Mouse (Mus musculus) hindbrain, embryonic 13.5 days (tissue): Measurements from ENCODE around the gene Mast4. TPM values are rescaled to one million over a fixed set of nuclear protein-coding genes. Genes with fewer than 3 reads are reported as not detected.

ENCODE experiments used
- ATAC-seq: fragments of 200-750 bp; cut with Nextera tagmentation; 2 replicates; pipeline ENCODE4 v1.8.0; 2017; ENCODE audit warnings: moderate TSS enrichment; ENCODE audit not compliant: low FRiP score
- H3K27ac ChIP-seq: fragments of 300-500 bp; sonication (generic); 2 replicates; pipeline ENCODE4 v1.5.1; 2015; ENCODE audit warnings: inconsistent platforms, mild to moderate bottlenecking, moderate library complexity
- H3K27me3 ChIP-seq: fragments of 300-500 bp; sonication (generic); 2 replicates; pipeline ENCODE4 v1.6.1; 2015; ENCODE audit warnings: mild to moderate bottlenecking, inconsistent platforms
- H3K36me3 ChIP-seq: fragments of 300-500 bp; sonication (generic); 2 replicates; pipeline ENCODE4 v1.6.1; 2015; ENCODE audit warnings: mild to moderate bottlenecking, inconsistent platforms
- H3K4me1 ChIP-seq: fragments of 300-500 bp; sonication (generic); replicated peaks from 2 replicates; pipeline ENCODE4 v1.6.1; 2015; ENCODE audit warnings: inconsistent platforms
- H3K4me2 ChIP-seq: fragments of 300-500 bp; sonication (generic); 2 replicates; pipeline ENCODE4 v1.6.1; 2015; ENCODE audit warnings: inconsistent platforms, mild to moderate bottlenecking, moderate library complexity
- H3K4me3 ChIP-seq: fragments of 300-500 bp; sonication (generic); 2 replicates; pipeline ENCODE4 v1.5.1; 2015; ENCODE audit warnings: mild to moderate bottlenecking, inconsistent platforms
- H3K9ac ChIP-seq: fragments of 300-500 bp; sonication (generic); 2 replicates; pipeline ENCODE4 v1.6.1; 2015; ENCODE audit warnings: mild to moderate bottlenecking, inconsistent platforms
- H3K9me3 ChIP-seq: fragments of 300-500 bp; sonication (generic); 2 replicates; pipeline ENCODE4 v1.6.1; 2016; ENCODE audit warnings: inconsistent platforms
- WGBS: fragments of 180-500 bp; shearing (Covaris S2); methylation state at CpG from one replicate; pipeline ENCODE4 v1.1.7; 2015; 5-methylcytosine and 5-hydroxymethylcytosine counted together
- polyA plus RNA-seq: library from polyadenylated mRNA; unstranded; fragments of >200 nt; fragmentation: Nextera tagmentation; extraction: Ambion mirVana; gene quantifications from 2 replicates; pipeline ENCODE4 v1.2.1, GENCODE M21; 2015

The Mast4 gene
- polyA plus RNA-seq, 1 experiment from 2014 or later: 29.7 TPM

GRCm38 (mm10) chr13:103303826-103304225 is 30.5 kb downstream of the Mast4 start:
- no peaks in the 10 kb centered on the region for H3K9me3 ChIP-seq
- no peaks in the 10 kb centered on the region for H3K27me3 ChIP-seq
- WGBS: 86% methylated on average over 9 of the region's 9 CpGs
- no peak for ATAC-seq
- no peak overlapping the region for H3K4me2 ChIP-seq
- no peak overlapping the region for H3K27ac ChIP-seq
- H3K4me1 ChIP-seq: 0 out of 2 replicates have a peak, but pooled peaks cover 6% of the 10 kb centered on the region
- H3K4me3 ChIP-seq: no peak overlapping the region
- H3K9ac ChIP-seq: no peak overlapping the region
- no peaks in the 10 kb centered on the region for H3K36me3 ChIP-seq

- H3K9ac ChIP-seq: no peak overlapping the region
- H3K27ac ChIP-seq: no peak overlapping the region
- no peaks in the 10 kb centered on the region for H3K36me3 ChIP-seq
- no peak for ATAC-seq
- no peak overlapping the region for H3K4me3 ChIP-seq
- H3K4me1 ChIP-seq: 0 out of 2 replicates have a peak, but pooled peaks cover 6% of the 10 kb centered on the region
- WGBS: 60% methylated on average over 6 of the region's 6 CpGs
- no peaks in the 10 kb centered on the region for H3K9me3 ChIP-seq
- H3K27me3 ChIP-seq: no peaks in the 10 kb centered on the region
- no peak overlapping the region for H3K4me2 ChIP-seq
Observed at GRCm38 (mm10) chr13:103302508-103302907, 31.8 kb downstream of the Mast4 start.

- Histone ChIP-seq H3K9me3 (no peaks in the 10 kb centered on the region), H3K36me3 (no peaks in the 10 kb centered on the region), H3K27ac (no peak overlapping the region), H3K4me2 (no peak overlapping the region), H3K4me3 (no peak overlapping the region), H3K4me1 (0 out of 2 replicates have a peak, but pooled peaks cover 6% of the 10 kb centered on the region), H3K9ac (no peak overlapping the region), H3K27me3 (no peaks in the 10 kb centered on the region)
- ATAC-seq: no peak
- 90% methylated on average over 2 of the region's 2 CpGs for WGBS
Observed at GRCm38 (mm10) chr13:103302077-103302476, 32.2 kb downstream of the Mast4 start.

GRCm38 (mm10) chr13:103294424-103294823 is 39.9 kb downstream of the Mast4 start:
- Histone ChIP-seq H3K4me2 (no peak overlapping the region), H3K36me3 (no peaks in the 10 kb centered on the region), H3K9me3 (no peaks in the 10 kb centered on the region), H3K9ac (no peak overlapping the region), H3K4me1 (no peaks in the 10 kb centered on the region), H3K4me3 (no peak overlapping the region), H3K27me3 (no peaks in the 10 kb centered on the region), H3K27ac (no peak overlapping the region)
- no peak for ATAC-seq
- 93% methylated on average over 13 of the region's 13 CpGs for WGBS

- WGBS: 67% methylated on average over 1 of the region's 1 CpGs
- no peak for ATAC-seq
- no peak overlapping the region for H3K9ac ChIP-seq
Observed at GRCm38 (mm10) chr13:103293121-103293520, 41.2 kb downstream of the Mast4 start.

GRCm38 (mm10) chr13:103291098-103291497 is 43.2 kb downstream of the Mast4 start:
- 90% methylated on average over 4 of the region's 4 CpGs for WGBS
- no peak for ATAC-seq
- Histone ChIP-seq H3K27ac (no peak overlapping the region), H3K4me1 (no peaks in the 10 kb centered on the region), H3K9me3 (no peaks in the 10 kb centered on the region), H3K27me3 (no peaks in the 10 kb centered on the region), H3K4me3 (no peak overlapping the region), H3K9ac (no peak overlapping the region), H3K4me2 (no peak overlapping the region), H3K36me3 (no peaks in the 10 kb centered on the region)

More at GRCm38 (mm10) chr13:103293121-103293520, 41.2 kb downstream of the Mast4 start:
- Histone ChIP-seq H3K4me2 (no peak overlapping the region), H3K4me3 (no peak overlapping the region), H3K36me3 (no peaks in the 10 kb centered on the region), H3K27me3 (no peaks in the 10 kb centered on the region), H3K9me3 (no peaks in the 10 kb centered on the region), H3K27ac (no peak overlapping the region), H3K4me1 (no peaks in the 10 kb centered on the region)

GRCm38 (mm10) chr13:103285821-103286220 is 48.5 kb downstream of the Mast4 start:
- Histone ChIP-seq H3K36me3 (no peaks in the 10 kb centered on the region), H3K27me3 (no peaks in the 10 kb centered on the region), H3K27ac (no peak overlapping the region), H3K4me2 (no peak overlapping the region), H3K9me3 (no peaks in the 10 kb centered on the region), H3K4me1 (no peaks in the 10 kb centered on the region), H3K9ac (no peak overlapping the region), H3K4me3 (no peak overlapping the region)
- WGBS: 83% methylated on average over 5 of the region's 5 CpGs
- ATAC-seq: no peak

GRCm38 (mm10) chr13:103285036-103285435 is 49.3 kb downstream of the Mast4 start:
- Histone ChIP-seq H3K27me3 (no peaks in the 10 kb centered on the region), H3K9me3 (no peaks in the 10 kb centered on the region), H3K4me2 (no peak overlapping the region), H3K4me3 (no peak overlapping the region), H3K27ac (no peak overlapping the region), H3K36me3 (no peaks in the 10 kb centered on the region), H3K4me1 (no peaks in the 10 kb centered on the region), H3K9ac (no peak overlapping the region)
- no peak for ATAC-seq
- 93% methylated on average over 7 of the region's 7 CpGs for WGBS

GRCm38 (mm10) chr13:103270856-103271391 is 63.4 kb downstream of the Mast4 start:
- H3K9me3 ChIP-seq: no peaks in the 10 kb centered on the region
- H3K4me3 ChIP-seq: no peak overlapping the region
- no peak for ATAC-seq
- no peaks in the 10 kb centered on the region for H3K36me3 ChIP-seq
- H3K27me3 ChIP-seq: no peaks in the 10 kb centered on the region
- H3K4me2 ChIP-seq: no peak overlapping the region
- H3K9ac ChIP-seq: no peak overlapping the region
- no peaks in the 10 kb centered on the region for H3K4me1 ChIP-seq
- 87% methylated on average over 9 of the region's 9 CpGs for WGBS
- no peak overlapping the region for H3K27ac ChIP-seq

- no peak overlapping the region for H3K4me2 ChIP-seq
- H3K4me1 ChIP-seq: 0 out of 2 replicates have a peak, but pooled peaks cover 5% of the 10 kb centered on the region
- H3K27ac ChIP-seq: no peak overlapping the region
- no peaks in the 10 kb centered on the region for H3K9me3 ChIP-seq
- WGBS: 82% methylated on average over 3 of the region's 3 CpGs
- no peaks in the 10 kb centered on the region for H3K36me3 ChIP-seq
- no peak overlapping the region for H3K4me3 ChIP-seq
- H3K27me3 ChIP-seq: no peaks in the 10 kb centered on the region
- no peak for ATAC-seq
- H3K9ac ChIP-seq: no peak overlapping the region
Observed at GRCm38 (mm10) chr13:103262707-103263106, 71.6 kb downstream of the Mast4 start.

- no peak overlapping the region for H3K4me3 ChIP-seq
- 81% methylated on average over 3 of the region's 3 CpGs for WGBS
- no peak overlapping the region for H3K27ac ChIP-seq
- H3K9me3 ChIP-seq: no peaks in the 10 kb centered on the region
- 0 out of 2 replicates have a peak, but pooled peaks cover 5% of the 10 kb centered on the region for H3K4me1 ChIP-seq
- no peak for ATAC-seq
- H3K27me3 ChIP-seq: no peaks in the 10 kb centered on the region
- no peak overlapping the region for H3K4me2 ChIP-seq
- no peak overlapping the region for H3K9ac ChIP-seq
- H3K36me3 ChIP-seq: no peaks in the 10 kb centered on the region
Observed at GRCm38 (mm10) chr13:103262061-103262460, 72.2 kb downstream of the Mast4 start.

GRCm38 (mm10) chr13:103260414-103260813 is 73.9 kb downstream of the Mast4 start:
- H3K36me3 ChIP-seq: no peaks in the 10 kb centered on the region
- H3K4me3 ChIP-seq: no peak overlapping the region
- no peak overlapping the region for H3K27ac ChIP-seq
- WGBS: 92% methylated on average over 3 of the region's 3 CpGs
- ATAC-seq: no peak
- 0 out of 2 replicates have a peak, but pooled peaks cover 5% of the 10 kb centered on the region for H3K4me1 ChIP-seq
- H3K9ac ChIP-seq: no peak overlapping the region
- no peaks in the 10 kb centered on the region for H3K9me3 ChIP-seq
- no peaks in the 10 kb centered on the region for H3K27me3 ChIP-seq
- H3K4me2 ChIP-seq: no peak overlapping the region

GRCm38 (mm10) chr13:103258106-103258505 is 76.2 kb downstream of the Mast4 start:
- no peak for ATAC-seq
- Histone ChIP-seq H3K4me1 (0 out of 2 replicates have a peak, but pooled peaks cover 5% of the 10 kb centered on the region), H3K36me3 (no peaks in the 10 kb centered on the region), H3K9me3 (no peaks in the 10 kb centered on the region), H3K9ac (no peak overlapping the region), H3K27me3 (no peaks in the 10 kb centered on the region), H3K4me2 (no peak overlapping the region), H3K27ac (no peak overlapping the region), H3K4me3 (no peak overlapping the region)
- 78% methylated on average over 3 of the region's 3 CpGs for WGBS
